Mouse (Mus musculus): ENCODE measurements around the gene Clstn2.

Clstn2 gene

GRCm38 (mm10) chr9:97685664-97686063 is 347.3 kb downstream of the Clstn2 start:
- DNase-seq (ENCODE audit: low read depth, low spot score): no peak

GRCm38 (mm10) chr9:97679878-97680277 is 353.1 kb downstream of the Clstn2 start:
- no peak for DNase-seq (ENCODE audit: low read depth, low spot score)

- DNase-seq (ENCODE audit: low read depth, low spot score): no peak
Measured at GRCm38 (mm10) chr9:97679106-97679505, 353.9 kb downstream of the Clstn2 start.

GRCm38 (mm10) chr9:97677075-97677474 is 355.9 kb downstream of the Clstn2 start:
- DNase-seq (ENCODE audit: low read depth, low spot score): no peak

GRCm38 (mm10) chr9:97672681-97673080 is 360.3 kb downstream of the Clstn2 start:
- DNase-seq (ENCODE audit: low read depth, low spot score): no peak

- no peak for DNase-seq (ENCODE audit: low read depth, low spot score)
Measured at GRCm38 (mm10) chr9:97672224-97672623, 360.8 kb downstream of the Clstn2 start.

GRCm38 (mm10) chr9:97670666-97671065 is 362.3 kb downstream of the Clstn2 start:
- no peak for DNase-seq (ENCODE audit: low read depth, low spot score)

- DNase-seq (ENCODE audit: low read depth, low spot score): no peak
Measured at GRCm38 (mm10) chr9:97660989-97661388, 372.0 kb downstream of the Clstn2 start.

GRCm38 (mm10) chr9:97658736-97659135 is 374.2 kb downstream of the Clstn2 start:
- no peak for DNase-seq (ENCODE audit: low read depth, low spot score)

GRCm38 (mm10) chr9:97648409-97648808 is 384.6 kb downstream of the Clstn2 start:
- no peak for DNase-seq (ENCODE audit: low read depth, low spot score)

GRCm38 (mm10) chr9:97645746-97646145 is 387.2 kb downstream of the Clstn2 start:
- no peak for DNase-seq (ENCODE audit: low read depth, low spot score)

- DNase-seq (ENCODE audit: low read depth, low spot score): no peak
Measured at GRCm38 (mm10) chr9:97642396-97642795, 390.6 kb downstream of the Clstn2 start.

- DNase-seq (ENCODE audit: low read depth, low spot score): no peak
Measured at GRCm38 (mm10) chr9:97639967-97640549, 392.9 kb downstream of the Clstn2 start.

GRCm38 (mm10) chr9:97638683-97639354 is 394.2 kb downstream of the Clstn2 start:
- DNase-seq (ENCODE audit: low read depth, low spot score): no peak

- no peak for DNase-seq (ENCODE audit: low read depth, low spot score)
Measured at GRCm38 (mm10) chr9:97635351-97635750, 397.6 kb downstream of the Clstn2 start.

- DNase-seq (ENCODE audit: low read depth, low spot score): no peak
Measured at GRCm38 (mm10) chr9:97634831-97635230, 398.1 kb downstream of the Clstn2 start.

GRCm38 (mm10) chr9:97629180-97629579 is 403.8 kb downstream of the Clstn2 start:
- no peak for DNase-seq (ENCODE audit: low read depth, low spot score)

- DNase-seq (ENCODE audit: low read depth, low spot score): no peak
Measured at GRCm38 (mm10) chr9:97628361-97628908, 404.5 kb downstream of the Clstn2 start.

GRCm38 (mm10) chr9:97627916-97628315 is 405.1 kb downstream of the Clstn2 start:
- no peak for DNase-seq (ENCODE audit: low read depth, low spot score)

GRCm38 (mm10) chr9:97610566-97610965 is 422.4 kb downstream of the Clstn2 start:
- no peak for DNase-seq (ENCODE audit: low read depth, low spot score)

GRCm38 (mm10) chr9:97603729-97604128 is 429.3 kb downstream of the Clstn2 start:
- no peak for DNase-seq (ENCODE audit: low read depth, low spot score)

GRCm38 (mm10) chr9:97602476-97602875 is 430.5 kb downstream of the Clstn2 start:
- no peak for DNase-seq (ENCODE audit: low read depth, low spot score)

GRCm38 (mm10) chr9:97599006-97599405 is 434.0 kb downstream of the Clstn2 start:
- no peak for DNase-seq (ENCODE audit: low read depth, low spot score)

Measured in CD4-positive helper T cell, adult 2 months (primary cell).